Mouse (Mus musculus): ENCODE results near the gene Krt20. TPM values are rescaled to one million over a fixed set of nuclear protein-coding genes. Genes with fewer than 3 reads are reported as not detected.

Krt20 gene
- polyA plus RNA-seq, 1 experiment: not detected

DNA sequence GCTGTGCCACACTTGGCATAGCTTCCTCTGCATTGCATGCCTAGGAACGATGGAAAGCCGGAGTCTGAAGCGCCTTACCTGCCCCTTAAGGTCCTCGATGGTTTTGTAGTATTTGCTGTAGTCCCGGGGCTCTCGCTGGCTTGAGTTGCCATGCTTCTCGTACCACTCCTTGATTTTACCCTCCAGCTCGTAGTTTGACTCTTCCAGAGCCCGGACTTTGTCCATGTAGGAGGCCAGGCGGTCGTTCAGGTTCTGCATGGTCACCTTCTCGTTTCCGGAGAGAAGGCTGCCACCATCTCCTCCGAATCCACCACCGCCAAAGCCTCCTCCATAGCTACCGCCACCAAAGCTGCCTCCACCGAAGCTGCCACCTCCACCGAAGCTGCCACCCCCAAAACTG is 49.3 kb downstream of the Krt20 start:
- no peak for TF ChIP-seq GATA1 (IDR thresholded peaks at IDR 0.05; ENCODE audit: low read length)

DNA sequence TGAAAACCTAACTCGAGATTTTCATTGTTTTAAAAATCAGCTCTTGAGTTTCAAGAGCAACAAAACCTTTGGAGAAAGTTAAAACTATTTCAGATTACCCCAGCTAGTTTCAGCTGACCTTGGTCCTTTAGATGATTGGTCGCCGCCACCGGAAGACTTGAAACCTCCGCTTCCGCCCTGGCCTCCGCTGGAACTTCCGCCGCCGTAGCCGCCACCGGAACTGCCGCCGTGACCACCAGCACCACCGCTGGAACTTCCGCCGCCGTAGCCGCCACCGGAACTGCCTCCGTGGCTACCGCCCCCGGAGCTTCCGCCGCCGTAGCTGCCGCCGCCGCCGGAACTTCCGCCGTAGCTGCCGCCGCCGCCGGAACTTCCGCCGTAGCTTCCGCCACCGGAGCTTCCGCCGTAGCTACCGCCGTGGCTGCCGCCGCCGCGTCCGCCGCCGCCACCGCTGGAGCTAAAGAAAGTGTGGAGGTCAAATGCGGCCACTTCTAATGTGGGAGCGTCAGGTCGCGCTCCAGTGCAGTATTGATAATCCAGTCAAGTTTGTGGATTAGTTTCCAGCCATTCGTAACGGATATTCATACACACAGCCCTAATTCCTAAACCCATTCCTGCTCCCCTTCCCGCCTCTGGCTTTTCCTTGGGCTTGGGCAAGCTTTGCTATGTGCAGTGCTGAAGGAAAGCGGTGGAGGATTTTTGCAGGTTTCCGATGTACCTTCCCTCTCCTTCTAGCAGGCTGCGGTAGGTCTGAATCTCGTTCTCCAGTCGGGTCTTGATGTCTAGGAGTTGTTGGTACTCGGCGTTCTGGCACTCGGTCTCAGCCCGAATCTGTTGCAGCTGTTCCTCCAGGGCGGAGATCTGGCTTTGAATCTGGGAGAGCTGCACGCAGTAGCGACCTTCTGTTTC is 51.9 kb downstream of the Krt20 start:
- no peak for TF ChIP-seq GATA1 (IDR thresholded peaks at IDR 0.05; ENCODE audit: low read length)

DNA sequence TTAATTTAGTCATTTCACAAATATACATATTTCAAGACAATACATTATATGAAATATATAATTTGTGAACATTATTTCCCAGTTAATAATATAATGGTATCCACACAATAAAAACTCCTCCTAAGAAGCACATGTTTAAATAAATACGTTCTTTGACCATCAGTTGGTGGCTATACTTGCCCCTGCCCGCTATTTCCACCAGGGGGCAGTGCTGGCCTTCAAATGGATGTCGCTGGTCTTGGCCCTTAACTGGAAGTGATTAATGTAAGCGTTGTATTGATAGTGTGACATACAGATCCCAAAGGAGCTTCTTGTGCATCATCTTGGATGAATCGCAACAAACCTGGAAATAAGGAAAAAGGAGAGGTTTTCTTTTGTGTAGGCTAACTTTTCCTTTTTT is 58.4 kb downstream of the Krt20 start:
- TF ChIP-seq GATA1 (IDR thresholded peaks at IDR 0.05; ENCODE audit: low read length): no peak

Other genes starting within 250 kb of the Krt20 start
- gene Smarce1, start 207.1 kb downstream of the Krt20 start, polyA plus RNA-seq (2012): 478 and 523 TPM in 2 replicates
- gene Krt222, start 194.1 kb downstream of the Krt20 start, polyA plus RNA-seq (2012): not detected in 2 replicates
- gene Krt24, start 152.9 kb downstream of the Krt20 start, polyA plus RNA-seq (2012): not detected in 2 replicates
- not detected in 2 replicates for gene Krt25, start 115.2 kb downstream of the Krt20 start, polyA plus RNA-seq (2012)
- not detected in 2 replicates for gene Krt26, start 100.2 kb downstream of the Krt20 start, polyA plus RNA-seq (2012)
- gene Krt27, start 87.0 kb downstream of the Krt20 start, polyA plus RNA-seq (2012): not detected in 2 replicates
- not detected in 2 replicates for gene Krt28, start 63.2 kb downstream of the Krt20 start, polyA plus RNA-seq (2012)
- 7.4 and 9.6 TPM in 2 replicates for gene Krt10, start 48.8 kb downstream of the Krt20 start, polyA plus RNA-seq (2012)
- gene Krt12, start 15.9 kb downstream of the Krt20 start, polyA plus RNA-seq (2012): 0.03 TPM in 1 of 2 replicates, not detected in the other
- not detected in 2 replicates for gene Krt23, start 55.0 kb upstream of the Krt20 start, polyA plus RNA-seq (2012)
- not detected in 2 replicates for gene Krt39, start 83.2 kb upstream of the Krt20 start, polyA plus RNA-seq (2012)
- gene Krt40, start 105.0 kb upstream of the Krt20 start, polyA plus RNA-seq (2012): not detected in 2 replicates
- not detected in 2 replicates for gene Krtap3-3, start 112.7 kb upstream of the Krt20 start, polyA plus RNA-seq (2012)
- gene Krtap3-2, start 118.7 kb upstream of the Krt20 start, polyA plus RNA-seq (2012): not detected in 2 replicates
- not detected in 2 replicates for gene Gm11939, start 121.3 kb upstream of the Krt20 start, polyA plus RNA-seq (2012)
- gene Krtap3-1, start 128.5 kb upstream of the Krt20 start, polyA plus RNA-seq (2012): not detected in 2 replicates
- not detected in 2 replicates for gene Krtap1-5, start 142.9 kb upstream of the Krt20 start, polyA plus RNA-seq (2012)
- not detected in 2 replicates for gene Krtap1-4, start 145.5 kb upstream of the Krt20 start, polyA plus RNA-seq (2012)
- gene Krtap1-3, start 153.2 kb upstream of the Krt20 start, polyA plus RNA-seq (2012): not detected in 2 replicates
- not detected in 2 replicates for gene Krtap9-3, start 160.0 kb upstream of the Krt20 start, polyA plus RNA-seq (2012)
- gene Gm11938, start 165.2 kb upstream of the Krt20 start, polyA plus RNA-seq (2012): not detected in 2 replicates
- gene Gm11937, start 172.0 kb upstream of the Krt20 start, polyA plus RNA-seq (2012): not detected in 2 replicates
- not detected in 2 replicates for gene Krtap2-4, start 176.7 kb upstream of the Krt20 start, polyA plus RNA-seq (2012)
- not detected in 2 replicates for gene Gm11562, start 182.3 kb upstream of the Krt20 start, polyA plus RNA-seq (2012)
- not detected in 2 replicates for gene Krtap4-1, start 190.1 kb upstream of the Krt20 start, polyA plus RNA-seq (2012)
- not detected in 2 replicates for gene Krtap4-2, start 196.9 kb upstream of the Krt20 start, polyA plus RNA-seq (2012)
- gene Krtap4-7, start 205.9 kb upstream of the Krt20 start, polyA plus RNA-seq (2012): not detected in 2 replicates
- gene Gm11555, start 212.1 kb upstream of the Krt20 start, polyA plus RNA-seq (2012): not detected in 2 replicates
- gene Gm11563, start 220.8 kb upstream of the Krt20 start, polyA plus RNA-seq (2012): not detected in 2 replicates
- not detected in 2 replicates for gene Krtap4-6, start 227.8 kb upstream of the Krt20 start, polyA plus RNA-seq (2012)